Mouse (Mus musculus) CD4-positive, CD25-positive, alpha-beta regulatory T cell (primary cell): Measurements from ENCODE around the gene Krtap15. TPM values are rescaled to one million over a fixed set of nuclear protein-coding genes. Genes with fewer than 3 reads are reported as not detected.

Experiments used
- polyA plus RNA-seq: library from polyadenylated mRNA; unstranded; fragments of 100-300 nt; shearing (Covaris generic); gene quantifications from one replicate; pipeline ENCODE4 v1.2.1, GENCODE M21; 2017

Krtap15 gene
- not detected for polyA plus RNA-seq

DNA sequence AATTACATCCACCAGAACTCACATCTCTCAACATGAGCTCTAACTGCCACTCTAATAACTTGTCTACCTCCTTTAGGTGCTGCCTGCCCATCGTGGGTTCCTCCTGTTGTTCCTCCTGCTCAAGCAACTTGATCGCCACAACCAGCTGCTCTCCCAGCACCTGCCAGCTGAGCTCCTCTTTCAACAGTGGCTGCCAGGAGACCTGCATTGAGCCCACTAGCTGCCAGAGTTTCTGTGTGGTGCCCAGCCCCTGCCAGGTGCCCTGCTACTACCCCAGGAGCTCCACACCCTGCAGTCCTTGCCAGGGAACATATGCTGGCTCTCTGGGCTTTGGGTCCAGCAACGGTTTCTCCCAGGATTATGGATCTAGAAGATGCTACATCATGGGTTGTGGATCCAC lies at the start of gene Krtap15:
Gene Krtap15 (plus strand): TSS at position 150 of the 400 bp plus-strand sequence.

DNA sequence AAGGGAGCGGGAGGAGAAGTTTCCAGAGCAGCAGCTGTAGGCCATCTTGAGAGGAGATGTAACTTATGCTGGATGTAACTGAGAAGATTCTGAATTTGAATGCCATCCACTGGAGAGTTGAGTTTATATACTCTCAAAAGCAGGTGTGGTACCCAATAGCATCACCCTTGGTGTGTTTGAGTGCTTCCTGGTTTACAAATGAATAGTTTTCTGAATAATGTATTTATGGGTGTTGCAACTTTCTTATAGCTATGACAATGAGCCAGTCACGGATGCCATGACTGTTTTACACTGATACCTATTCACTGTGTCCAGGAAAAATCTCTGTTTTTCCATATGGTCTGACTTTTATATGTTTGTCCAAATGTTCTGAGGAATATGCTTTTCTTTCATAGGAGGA lies 45.9 kb upstream of the Krtap15 start, which contains the start of gene 2310057N15Rik:
Gene 2310057N15Rik (minus strand): TSS at position 101 of the 400 bp plus-strand sequence.

DNA sequence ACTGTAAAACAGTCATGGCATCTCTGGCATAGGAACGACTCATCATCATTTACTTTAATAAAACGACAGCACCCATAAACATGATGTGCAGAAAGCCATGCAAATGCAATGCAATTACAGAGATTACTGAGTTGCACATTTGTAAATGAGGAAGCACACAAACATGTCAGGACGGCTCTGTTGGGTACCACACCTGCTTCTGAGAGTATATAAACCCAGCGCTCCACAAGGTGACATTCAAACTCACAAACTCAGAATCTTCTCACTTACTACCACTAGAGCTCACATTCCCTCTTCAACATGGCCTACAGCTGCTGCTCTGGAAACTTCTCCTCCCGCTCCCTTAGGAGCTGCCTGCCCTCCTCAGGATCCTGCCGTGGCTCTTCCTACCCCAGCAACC lies 42.4 kb upstream of the Krtap15 start, which contains the start of gene Gm5965:
Gene Gm5965 (plus strand): TSS at position 301 of the 400 bp plus-strand sequence.

DNA sequence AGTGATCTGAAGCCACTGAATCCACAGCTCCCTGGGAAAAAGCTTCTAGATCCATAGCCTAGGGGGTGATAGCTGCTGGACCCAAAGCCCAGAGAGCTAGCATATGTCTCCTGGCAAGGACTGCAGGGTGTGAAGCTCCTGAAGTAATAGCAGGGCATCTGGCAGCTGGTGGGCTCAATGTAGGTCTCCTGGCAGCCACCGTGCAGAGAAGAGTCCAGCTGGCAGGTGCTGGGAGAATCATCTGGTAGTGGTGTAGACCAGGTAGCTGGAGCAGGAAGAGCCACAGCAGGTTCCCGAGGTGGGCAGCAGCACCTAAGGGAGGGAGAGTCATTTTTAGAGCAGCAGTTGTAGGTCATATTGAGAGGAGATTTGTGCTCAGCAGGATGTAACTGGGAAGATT lies 8.2 kb upstream of the Krtap15 start, which contains the start of gene Gm20741:
Gene Gm20741 (minus strand): TSS at position 394 of the 400 bp plus-strand sequence.

DNA sequence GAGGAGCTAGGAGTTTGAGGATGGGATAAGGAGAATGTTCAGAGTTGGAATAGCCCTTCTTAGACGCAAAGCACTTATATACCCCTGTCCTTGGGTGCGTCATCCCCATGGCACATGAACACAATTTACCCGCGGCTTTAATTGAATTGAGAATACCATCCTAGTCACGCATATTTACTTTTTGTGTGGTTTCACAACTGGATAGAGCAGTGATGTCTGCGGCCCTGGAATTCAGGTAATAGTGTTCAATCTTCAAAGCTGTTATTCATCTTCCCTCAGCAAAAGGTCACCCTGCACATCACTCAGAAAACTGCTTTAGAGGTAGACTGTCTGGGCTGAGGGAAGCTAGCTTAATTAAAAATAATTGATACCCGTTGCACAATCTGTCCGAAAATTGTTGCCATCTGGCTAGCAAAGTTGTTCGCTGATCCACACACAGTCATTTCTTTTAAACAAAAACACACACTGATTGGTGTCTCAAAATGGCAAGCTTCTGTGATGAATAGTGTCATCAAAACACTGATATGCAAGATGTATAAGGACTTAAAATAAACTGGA lies 6.2 kb downstream of the Krtap15 start, which contains the start of gene Krtap14:
Gene Krtap14 (minus strand): TSS at position 51 of the 558 bp plus-strand sequence.

DNA sequence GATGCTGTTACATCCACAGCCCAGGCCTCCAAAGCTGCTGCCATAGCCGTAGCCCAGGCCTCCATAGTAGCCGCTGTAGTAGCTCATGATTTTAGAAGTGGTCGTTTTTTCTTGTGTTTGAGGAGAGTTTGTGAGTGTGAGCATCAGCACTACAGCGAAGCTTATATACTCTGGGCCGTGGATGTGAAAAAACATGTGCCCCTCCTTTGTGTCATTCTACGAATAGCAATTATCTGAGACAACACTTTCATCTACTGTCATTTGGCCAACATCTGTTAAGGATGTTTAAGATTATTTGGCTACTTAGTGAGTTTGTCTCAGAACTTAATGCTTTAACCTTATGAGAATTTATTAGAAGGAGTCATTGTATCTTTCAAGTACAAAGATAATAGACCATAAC lies 49.3 kb downstream of the Krtap15 start, which contains the start of gene Krtap19-1:
Gene Krtap19-1 (minus strand): TSS at position 101 of the 400 bp plus-strand sequence.

DNA sequence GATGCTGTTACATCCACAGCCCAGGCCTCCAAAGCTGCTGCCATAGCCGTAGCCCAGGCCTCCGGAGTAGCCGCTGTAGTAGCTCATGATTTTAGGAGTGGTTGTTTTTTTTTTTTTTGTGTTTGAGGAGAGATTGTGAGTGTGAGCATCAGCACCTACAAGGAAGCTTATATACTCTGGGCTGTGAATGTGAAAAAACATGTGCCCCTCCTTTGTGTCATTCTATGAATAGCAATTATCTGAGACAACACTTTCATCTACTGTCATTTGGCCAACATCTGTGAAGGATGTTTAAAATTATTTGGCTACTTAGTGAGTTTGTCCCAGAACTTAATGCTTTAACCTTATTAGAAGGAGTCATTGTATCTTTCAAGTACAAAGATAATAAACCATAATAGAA lies 54.2 kb downstream of the Krtap15 start, which contains the start of gene Krtap19-2:
Gene Krtap19-2 (minus strand): TSS at position 101 of the 400 bp plus-strand sequence.

DNA sequence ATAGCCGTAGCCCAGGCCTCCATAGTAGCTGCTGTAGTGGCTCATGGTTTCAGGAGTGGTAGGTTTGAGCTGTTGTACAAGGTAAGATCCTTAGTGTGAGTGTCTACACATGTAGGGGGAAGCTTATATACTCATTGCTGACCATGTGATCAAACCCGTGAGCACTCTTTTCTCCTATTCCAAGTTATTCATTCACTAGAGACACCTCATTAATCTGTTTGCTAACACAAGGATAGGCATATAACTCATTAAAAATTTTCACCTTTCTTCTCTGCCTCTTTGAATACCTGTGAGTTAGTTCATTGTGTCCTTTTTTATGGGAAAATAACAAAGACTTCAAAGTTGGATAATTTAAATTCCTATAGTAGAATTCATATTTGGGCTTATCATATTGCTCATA lies 57.9 kb downstream of the Krtap15 start, which contains the start of gene Krtap19-3:
Gene Krtap19-3 (minus strand): TSS at position 101 of the 400 bp plus-strand sequence.

Other genes with a start within 250 kb of the Krtap15 start
- not detected for gene Krtap24-1, start 207.9 kb upstream of the Krtap15 start, polyA plus RNA-seq
- gene 2310079G19Rik, start 192.5 kb upstream of the Krtap15 start, polyA plus RNA-seq = not detected
- not detected for gene Krtap26-1, start 172.4 kb upstream of the Krtap15 start, polyA plus RNA-seq
- not detected for gene Krtap27-1, start 148.5 kb upstream of the Krtap15 start, polyA plus RNA-seq
- gene 2310061N02Rik, start 112.3 kb upstream of the Krtap15 start, polyA plus RNA-seq = not detected
- gene Krtap13-1, start 91.4 kb upstream of the Krtap15 start, polyA plus RNA-seq = not detected
- not detected for gene Krtap13, start 68.6 kb upstream of the Krtap15 start, polyA plus RNA-seq
- gene 2310034C09Rik, start 61.4 kb upstream of the Krtap15 start, polyA plus RNA-seq = not detected
- not detected for gene 2310057N15Rik, start 46.0 kb upstream of the Krtap15 start, polyA plus RNA-seq
- gene Gm5965, start 42.3 kb upstream of the Krtap15 start, polyA plus RNA-seq = not detected
- gene Gm20741, start 8.0 kb upstream of the Krtap15 start, polyA plus RNA-seq = not detected
- gene Krtap14, start 5.9 kb downstream of the Krtap15 start, polyA plus RNA-seq = not detected
- not detected for gene Krtap19-1, start 49.2 kb downstream of the Krtap15 start, polyA plus RNA-seq
- gene Krtap19-2, start 54.1 kb downstream of the Krtap15 start, polyA plus RNA-seq = not detected
- not detected for gene Krtap19-3, start 57.8 kb downstream of the Krtap15 start, polyA plus RNA-seq
- not detected for gene Krtap19-4, start 64.9 kb downstream of the Krtap15 start, polyA plus RNA-seq
- not detected for gene Krtap19-5, start 76.2 kb downstream of the Krtap15 start, polyA plus RNA-seq
- gene Krtap19-9b, start 112.0 kb downstream of the Krtap15 start, polyA plus RNA-seq = not detected
- gene Krtap16-3, start 142.7 kb downstream of the Krtap15 start, polyA plus RNA-seq = not detected
- gene Krtap22-2, start 190.5 kb downstream of the Krtap15 start, polyA plus RNA-seq = not detected
- gene Gm10229, start 195.1 kb downstream of the Krtap15 start, polyA plus RNA-seq = not detected
- gene Krtap6-1, start 211.5 kb downstream of the Krtap15 start, polyA plus RNA-seq = not detected
- not detected for gene Gm10228, start 221.3 kb downstream of the Krtap15 start, polyA plus RNA-seq
- gene Krtap6-5, start 227.7 kb downstream of the Krtap15 start, polyA plus RNA-seq = not detected
- gene 1110025L11Rik, start 243.8 kb downstream of the Krtap15 start, polyA plus RNA-seq = not detected